Mouse (Mus musculus): ENCODE results near the gene Gm3250. TPM values are rescaled to one million over a fixed set of nuclear protein-coding genes. Genes with fewer than 3 reads are reported as not detected.
"Not testable (repeated sequence)": the region's sequence is repeated elsewhere in the genome, so short reads cannot be mapped to it uniquely, and the experiment has no call there.

Gm3250 gene
- total RNA-seq, 1 experiment from 2014 or later = not detected

DNA sequence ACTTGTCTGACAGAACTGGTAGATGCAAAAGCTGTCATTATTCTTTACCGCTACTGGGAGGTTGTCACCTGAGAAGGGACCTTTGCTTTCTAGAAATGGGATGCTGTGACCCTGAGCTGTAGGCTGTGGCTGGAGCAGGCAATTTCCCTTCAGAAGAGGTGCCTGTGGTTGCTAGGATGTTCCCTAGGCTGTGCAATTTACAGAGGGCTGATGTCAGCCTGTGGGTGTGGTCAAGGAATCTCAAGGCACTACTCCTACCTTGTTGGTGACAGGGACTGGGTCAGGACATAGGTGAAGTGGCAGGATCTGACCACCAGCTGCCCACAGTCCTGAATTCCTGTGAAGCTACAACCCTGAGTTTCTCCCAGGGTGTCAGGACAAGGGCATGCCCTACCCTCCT is 12.6 kb downstream of the Gm3250 start:
- ATAC-seq (replicated peaks in 1 of 2; ENCODE audit: insufficient read depth in 1 of 2, low FRiP score in 2 of 2, low TSS enrichment in 1 of 2, low read depth in 1 of 2, poor library complexity in 2 of 2, severe bottlenecking in 2 of 2) = no peak

DNA sequence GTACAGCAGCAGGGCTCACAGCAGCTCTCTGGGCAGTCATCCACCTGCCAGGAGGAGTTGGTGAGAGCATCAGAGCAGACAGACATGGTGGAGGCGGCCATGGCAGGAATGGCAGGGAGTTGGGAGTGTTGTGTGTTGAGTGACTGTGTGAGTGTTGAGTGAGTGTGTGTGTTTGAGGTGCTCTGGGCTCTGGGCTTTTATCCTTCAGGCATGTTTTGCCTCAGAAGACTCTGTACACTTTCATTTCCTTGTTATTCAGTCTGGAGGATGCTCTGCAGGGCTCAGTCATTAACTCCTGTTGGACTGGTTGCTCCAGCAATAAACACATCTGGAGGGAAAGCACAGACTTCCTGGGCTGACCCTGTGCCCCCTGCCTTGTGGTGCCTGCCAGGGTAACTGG is 22.8 kb downstream of the Gm3250 start, which contains the start of gene Gm3233:
Gm3233 (minus strand) TSS at position 101 of the 400 bp plus-strand sequence.
- ATAC-seq (replicated peaks in 1 of 2; ENCODE audit: insufficient read depth in 1 of 2, low FRiP score in 2 of 2, low TSS enrichment in 1 of 2, low read depth in 1 of 2, poor library complexity in 2 of 2, severe bottlenecking in 2 of 2) = not testable (repeated sequence)

DNA sequence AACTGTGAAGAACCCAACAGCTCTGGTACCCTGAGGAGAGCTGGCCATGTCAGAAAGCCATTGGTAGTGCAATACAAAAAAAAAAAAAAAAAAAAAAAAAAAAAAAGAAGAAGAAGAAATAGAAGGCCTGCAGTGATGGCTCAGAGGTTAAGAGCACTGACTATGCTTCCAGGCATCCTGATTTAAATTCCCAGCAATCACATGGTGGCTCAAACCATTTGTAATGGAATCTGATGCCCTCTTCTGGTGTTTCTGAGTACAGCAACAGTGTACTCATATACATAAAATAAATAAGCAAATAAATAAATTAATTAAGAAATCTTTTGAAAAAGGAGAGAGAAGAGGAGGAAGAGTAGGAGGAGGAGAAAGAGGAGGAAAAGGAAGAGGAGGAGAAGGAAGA is 28.9 kb downstream of the Gm3250 start:
- no peak for ATAC-seq (replicated peaks in 1 of 2; ENCODE audit: insufficient read depth in 1 of 2, low FRiP score in 2 of 2, low TSS enrichment in 1 of 2, low read depth in 1 of 2, poor library complexity in 2 of 2, severe bottlenecking in 2 of 2)

DNA sequence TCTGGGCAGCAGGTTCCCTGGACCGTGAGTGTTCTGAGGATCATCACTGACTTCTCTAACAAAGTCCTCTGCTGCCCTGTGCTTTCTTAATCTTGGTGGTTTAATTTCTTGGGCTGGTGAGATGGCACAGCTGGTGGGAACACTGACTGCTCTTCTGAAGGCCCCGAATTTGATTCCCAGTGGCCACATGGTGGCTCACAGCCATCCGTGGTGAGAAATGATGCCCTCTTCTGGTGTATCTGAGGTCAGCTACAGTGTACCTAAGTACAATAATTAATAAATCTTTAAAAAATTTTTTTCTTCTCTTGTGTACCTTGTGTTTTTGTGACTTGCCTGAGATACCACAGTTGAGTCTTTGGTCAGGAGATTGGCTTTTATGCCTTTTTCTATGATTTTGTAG is 30.0 kb downstream of the Gm3250 start:
- ATAC-seq (replicated peaks in 1 of 2; ENCODE audit: insufficient read depth in 1 of 2, low FRiP score in 2 of 2, low TSS enrichment in 1 of 2, low read depth in 1 of 2, poor library complexity in 2 of 2, severe bottlenecking in 2 of 2) = not testable (repeated sequence)

DNA sequence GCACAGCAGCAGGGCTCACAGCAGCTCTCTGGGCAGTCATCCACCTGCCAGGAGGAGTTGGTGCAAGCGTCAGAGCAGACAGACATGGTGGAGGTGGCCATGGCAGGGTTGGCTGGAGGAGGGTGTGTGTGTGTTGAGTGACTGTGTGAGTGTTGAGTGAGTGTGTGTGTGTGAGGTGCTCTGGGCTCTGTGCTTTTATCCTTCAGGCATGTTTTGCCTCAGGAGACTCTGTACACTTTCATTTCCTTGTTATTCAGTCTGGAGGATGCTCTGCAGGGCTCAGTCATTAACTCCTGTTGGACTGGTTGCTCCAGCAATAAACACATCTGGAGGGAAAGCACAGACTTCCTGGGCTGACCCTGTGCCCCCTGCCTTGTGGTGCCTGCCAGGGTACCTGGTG is 31.1 kb downstream of the Gm3250 start, which contains the start of gene Gm9736:
Gm9736 (minus strand) TSS at position 101 of the 400 bp plus-strand sequence.
- ATAC-seq (replicated peaks in 1 of 2; ENCODE audit: insufficient read depth in 1 of 2, low FRiP score in 2 of 2, low TSS enrichment in 1 of 2, low read depth in 1 of 2, poor library complexity in 2 of 2, severe bottlenecking in 2 of 2) = not testable (repeated sequence)

DNA sequence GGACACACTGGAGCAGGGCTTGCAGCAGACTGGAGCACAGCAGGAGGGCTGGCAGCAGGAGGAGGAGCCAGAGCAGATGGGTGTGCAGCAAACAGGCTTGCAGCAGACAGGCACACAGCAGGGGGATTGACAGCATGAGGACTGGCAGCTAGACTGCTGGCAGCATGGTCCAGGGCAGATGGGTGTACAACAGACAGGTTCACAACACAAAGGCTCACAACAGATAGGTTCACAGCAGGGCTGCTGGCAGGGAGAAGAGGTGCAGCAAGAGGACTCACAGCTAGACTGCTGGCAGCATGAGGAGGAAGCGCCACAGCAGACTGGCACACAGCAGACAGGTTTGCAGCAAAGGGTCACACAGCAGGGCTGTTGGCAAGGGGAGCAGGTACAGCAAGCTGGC is 31.7 kb downstream of the Gm3250 start:
- ATAC-seq (replicated peaks in 1 of 2; ENCODE audit: insufficient read depth in 1 of 2, low FRiP score in 2 of 2, low TSS enrichment in 1 of 2, low read depth in 1 of 2, poor library complexity in 2 of 2, severe bottlenecking in 2 of 2) = not testable (repeated sequence)

DNA sequence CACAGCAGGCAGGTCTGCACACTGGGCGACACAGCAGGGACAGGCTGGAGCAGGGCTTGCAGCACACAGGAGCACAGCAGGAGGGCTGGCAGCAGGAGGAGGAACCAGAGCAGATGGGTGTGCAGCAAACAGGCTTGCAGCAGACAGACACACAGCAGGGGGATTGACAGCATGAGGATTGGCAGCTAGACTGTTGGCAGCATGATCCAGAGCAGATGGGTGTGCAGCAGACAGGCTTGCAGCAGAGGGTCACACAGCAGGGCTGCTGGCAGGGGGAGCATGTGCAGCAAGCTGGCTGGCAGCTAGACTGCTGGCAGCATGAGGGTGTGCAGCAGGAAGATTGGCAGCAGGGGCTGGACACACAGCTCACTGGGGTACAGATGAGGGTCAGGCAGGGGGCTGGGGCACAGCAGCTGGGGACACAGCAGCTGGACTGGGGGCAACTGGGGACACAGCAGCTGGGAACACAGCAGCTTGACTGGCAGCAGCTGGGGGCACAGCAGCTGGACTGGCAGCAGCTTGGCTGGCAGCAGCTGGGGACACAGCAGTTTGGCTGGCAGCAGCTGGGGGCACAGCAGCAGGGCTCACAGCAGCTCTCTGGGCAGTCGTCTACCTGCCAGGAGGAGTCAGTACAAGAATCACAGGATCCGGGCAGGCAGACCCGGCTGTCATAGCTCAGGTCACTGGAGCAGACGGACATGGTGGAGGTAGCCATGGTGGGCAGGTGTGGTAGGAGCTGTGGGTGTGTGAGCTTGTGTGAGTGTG is 40.2 kb downstream of the Gm3250 start, which contains the start of gene Gm18596:
Gm18596 (minus strand) TSS at position 715 of the 765 bp plus-strand sequence.
- ATAC-seq (replicated peaks in 1 of 2; ENCODE audit: insufficient read depth in 1 of 2, low FRiP score in 2 of 2, low TSS enrichment in 1 of 2, low read depth in 1 of 2, poor library complexity in 2 of 2, severe bottlenecking in 2 of 2) = not testable (repeated sequence)

DNA sequence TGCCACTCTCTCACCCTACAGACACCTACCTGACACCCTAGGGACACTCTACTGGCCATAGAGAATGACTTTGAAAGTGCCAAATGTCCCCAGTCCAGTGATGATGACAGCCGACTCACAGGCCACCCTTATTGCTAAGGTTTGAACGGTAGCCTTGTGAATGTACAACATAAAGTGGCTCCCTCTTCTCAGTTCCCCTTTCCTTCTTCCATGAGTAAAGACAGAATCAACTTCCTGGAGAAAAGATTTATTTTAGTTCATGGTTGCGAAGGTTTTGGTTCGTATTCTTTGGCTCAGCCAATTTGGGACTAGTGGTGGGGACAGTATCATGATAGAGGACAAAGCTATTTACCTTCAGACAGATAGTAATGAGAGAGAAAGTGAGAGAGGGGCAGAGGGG is 43.4 kb downstream of the Gm3250 start:
- ATAC-seq (replicated peaks in 1 of 2; ENCODE audit: insufficient read depth in 1 of 2, low FRiP score in 2 of 2, low TSS enrichment in 1 of 2, low read depth in 1 of 2, poor library complexity in 2 of 2, severe bottlenecking in 2 of 2) = no peak

DNA sequence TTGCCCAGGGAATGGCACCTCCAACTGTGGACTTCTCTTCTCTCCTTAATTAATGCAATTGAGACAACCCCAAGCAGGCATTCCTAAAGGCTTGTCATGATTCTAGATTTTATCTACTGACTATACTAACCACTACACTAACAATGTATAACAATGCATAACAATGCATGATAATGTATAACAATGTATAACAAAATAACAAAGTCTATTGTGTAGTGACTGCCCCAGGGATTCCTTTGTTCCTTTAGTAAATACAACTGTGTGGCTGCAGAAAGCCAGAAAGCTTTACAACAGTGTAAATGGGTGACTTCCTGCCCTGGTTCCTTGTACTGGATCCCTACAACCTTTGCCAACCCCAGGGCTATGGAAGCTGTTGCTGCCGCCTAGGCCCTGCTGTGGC is 46.4 kb downstream of the Gm3250 start:
- no peak for ATAC-seq (replicated peaks in 1 of 2; ENCODE audit: insufficient read depth in 1 of 2, low FRiP score in 2 of 2, low TSS enrichment in 1 of 2, low read depth in 1 of 2, poor library complexity in 2 of 2, severe bottlenecking in 2 of 2)

Other genes with a start within 250 kb of the Gm3250 start
- gene Pttg1ip, start 200.8 kb downstream of the Gm3250 start, total RNA-seq (2017) = 56.2 and 65.8 TPM in 2 replicates
- gene Sumo3, start 176.4 kb downstream of the Gm3250 start, total RNA-seq (2017) = 148 and 150 TPM in 2 replicates
- not detected in 2 replicates for gene Gm49325, start 176.3 kb downstream of the Gm3250 start, total RNA-seq (2017)
- 25.6 and 27.5 TPM in 2 replicates for gene Ube2g2, start 160.3 kb downstream of the Gm3250 start, total RNA-seq (2017)
- 2.8 and 3.1 TPM in 2 replicates for gene Tspear, start 96.0 kb downstream of the Gm3250 start, total RNA-seq (2017)
- gene Gm19402, start 91.8 kb downstream of the Gm3250 start, total RNA-seq (2017) = not detected in 2 replicates
- not detected in 2 replicates for gene Gm9508, start 85.3 kb downstream of the Gm3250 start, total RNA-seq (2017)
- gene Gm10272, start 75.9 kb downstream of the Gm3250 start, total RNA-seq (2017) = not detected in 2 replicates
- not detected in 2 replicates for gene Gm10024, start 71.1 kb downstream of the Gm3250 start, total RNA-seq (2017)
- not detected in 2 replicates for gene Gm10142, start 66.7 kb downstream of the Gm3250 start, total RNA-seq (2017)
- gene Krtap12-1, start 61.9 kb downstream of the Gm3250 start, total RNA-seq (2017) = not detected in 2 replicates
- gene Gm10100, start 56.1 kb downstream of the Gm3250 start, total RNA-seq (2017) = not detected in 2 replicates
- not detected in 2 replicates for gene Gm18596, start 39.9 kb downstream of the Gm3250 start, total RNA-seq (2017)
- not detected in 2 replicates for gene Gm9736, start 31.2 kb downstream of the Gm3250 start, total RNA-seq (2017)
- not detected in 2 replicates for gene Gm3233, start 22.9 kb downstream of the Gm3250 start, total RNA-seq (2017)
- not detected in 2 replicates for gene Gm3238, start 11.2 kb downstream of the Gm3250 start, total RNA-seq (2017)
- gene Gm7138, start 5.6 kb downstream of the Gm3250 start, total RNA-seq (2017) = not detected in 2 replicates
- gene Gm7137, start 5.7 kb upstream of the Gm3250 start, total RNA-seq (2017) = not detected in 2 replicates
- not detected in 2 replicates for gene Gm9639, start 12.5 kb upstream of the Gm3250 start, total RNA-seq (2017)
- not detected in 2 replicates for gene Gm19668, start 16.6 kb upstream of the Gm3250 start, total RNA-seq (2017)
- not detected in 2 replicates for gene Gm9507, start 29.3 kb upstream of the Gm3250 start, total RNA-seq (2017)
- not detected in 2 replicates for gene Gm2696, start 32.1 kb upstream of the Gm3250 start, total RNA-seq (2017)
- gene Krtap10-4, start 44.6 kb upstream of the Gm3250 start, total RNA-seq (2017) = not detected in 2 replicates
- gene Krtap10-10, start 53.4 kb upstream of the Gm3250 start, total RNA-seq (2017) = not detected in 2 replicates
- gene Gm36176, start 64.3 kb upstream of the Gm3250 start, total RNA-seq (2017) = not detected in 2 replicates
- gene Gm10318, start 70.3 kb upstream of the Gm3250 start, total RNA-seq (2017) = not detected in 2 replicates
- not detected in 2 replicates for gene Gm3285, start 79.4 kb upstream of the Gm3250 start, total RNA-seq (2017)
- gene Lrrc3, start 120.0 kb upstream of the Gm3250 start, total RNA-seq (2017) = 0.31 TPM in 1 of 2 replicates, not detected in the other
- 2.6 and 10.0 TPM in 2 replicates for gene Trpm2, start 188.0 kb upstream of the Gm3250 start, total RNA-seq (2017)
- 11.7 and 19.3 TPM in 2 replicates for gene 1810043G02Rik, start 196.0 kb upstream of the Gm3250 start, total RNA-seq (2017)
- gene Pfkl, start 227.5 kb upstream of the Gm3250 start, total RNA-seq (2017) = 42.1 and 65.3 TPM in 2 replicates